Mouse (Mus musculus) liver, adult 2 months (tissue): ENCODE measurements at regions not wholly inside any gene's neighbourhood (a gene's known extent, or its start where the extent isn't known, plus 50 kb on each side); places are given as distances from the start of the nearest gene placed in this dataset.

ENCODE experiments used
- CTCF ChIP-seq: fragments of 200-500 bp; IDR thresholded peaks from 2 replicates; pipeline ENCODE4 v1.5.1; 2011; ENCODE audit warnings: low read depth, low read length, control low read depth
- POLR2A ChIP-seq: fragments of 200-500 bp; IDR thresholded peaks from 2 replicates; pipeline ENCODE4 v1.6.1; 2011; ENCODE audit warnings: low read length, control low read depth; ENCODE audit not compliant: insufficient read depth; ENCODE audit errors: extremely low read depth

DNA sequence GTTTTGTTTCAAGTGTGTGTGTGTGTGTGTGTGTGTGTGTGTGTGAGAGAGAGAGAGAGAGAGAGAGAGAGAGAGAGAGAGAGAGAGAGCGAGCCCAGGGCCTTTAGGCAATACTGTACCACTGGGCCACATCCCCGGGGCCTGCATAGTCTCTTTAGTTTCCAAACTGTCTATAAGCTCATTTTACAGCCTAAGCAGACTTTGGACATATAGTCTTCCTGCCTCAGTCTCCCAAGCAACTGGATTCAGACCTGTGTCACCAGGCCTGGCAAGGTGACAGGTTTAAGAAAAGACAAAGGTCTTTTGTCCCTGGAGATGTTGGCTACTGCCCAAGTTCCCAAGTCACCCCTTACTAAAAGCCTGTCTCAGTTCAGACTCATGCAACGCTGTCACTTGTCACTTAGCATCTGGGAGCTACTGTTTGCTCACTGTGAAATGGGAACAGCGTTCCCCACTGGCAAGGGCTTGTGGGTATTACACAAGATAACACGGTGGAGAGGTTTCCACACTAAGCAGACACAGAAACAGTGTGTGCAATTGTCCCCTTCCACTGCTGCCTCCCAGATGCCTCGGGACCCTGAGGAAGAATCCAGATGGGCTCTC lies 113.6 kb upstream of the Irf2bp2 start:
- TF ChIP-seq CTCF, result no peak
- no peak for TF ChIP-seq POLR2A
